Mouse (Mus musculus): ENCODE data around the gene Rreb1. TPM values are rescaled to one million over a fixed set of nuclear protein-coding genes. Genes with fewer than 3 reads are reported as not detected.

Gene Rreb1
- polyA plus RNA-seq, 1 experiment from 2014 or later = 2.8 TPM

DNA sequence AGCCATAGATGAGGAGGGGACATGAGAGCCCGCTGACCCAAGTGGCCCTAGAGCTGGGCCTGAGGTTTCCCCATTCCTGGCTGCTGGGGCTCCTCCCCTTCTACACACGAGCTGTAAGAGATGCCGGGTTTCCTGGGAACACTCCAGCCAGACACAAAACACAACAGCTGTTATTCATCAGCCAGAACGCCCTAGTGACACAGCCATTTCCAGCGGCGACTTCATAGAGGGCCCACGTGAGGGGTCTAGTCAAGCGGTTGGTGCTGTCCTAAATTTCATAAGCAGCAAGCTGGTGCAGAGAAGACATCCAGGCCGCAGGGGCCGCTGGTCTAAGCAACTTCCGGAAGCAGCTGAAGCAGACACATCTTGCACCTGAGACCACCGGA, 188.8 kb downstream of the Rreb1 start:
- WGBS = 30% methylated on average over 12 of the region's 12 CpGs
- peak overlapping the region; percentile 13 for H3K4me2 ChIP-seq

DNA sequence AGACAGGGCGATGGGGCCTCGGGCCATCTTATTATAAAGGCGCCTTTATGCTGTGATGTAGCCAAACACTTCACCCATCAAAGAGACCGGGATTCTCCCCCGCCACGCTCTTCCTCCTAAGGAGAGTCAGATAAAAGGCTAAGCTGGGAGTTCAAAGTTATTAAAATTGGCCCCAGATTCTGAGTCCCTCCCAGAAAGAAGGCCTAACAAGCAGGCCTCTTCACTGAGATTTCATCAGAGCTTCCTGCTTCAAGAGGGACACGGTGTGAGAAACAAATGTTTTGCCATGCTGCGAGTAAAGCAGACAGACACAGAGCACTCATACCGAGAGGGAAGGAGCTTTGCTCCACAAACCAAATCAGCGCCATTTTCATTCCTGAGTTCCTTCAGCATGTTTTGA, 189.4 kb downstream of the Rreb1 start:
- WGBS = 56% methylated on average over 10 of the region's 10 CpGs
- H3K27me3 ChIP-seq = no peaks in the 10 kb centered on the region
- peaks cover 14% of the 10 kb centered on the region for H3K4me1 ChIP-seq (replicated peaks)
- no peaks in the 10 kb centered on the region for H3K36me3 ChIP-seq
- H3K9me3 ChIP-seq = no peaks in the 10 kb centered on the region
- no peak overlapping the region for H3K27ac ChIP-seq (replicated peaks)
- no peak overlapping the region for H3K4me3 ChIP-seq
- peak overlapping the region; percentile 13 for H3K4me2 ChIP-seq
- no peak for ATAC-seq (ENCODE audit: low FRiP score, low read depth)
- H3K9ac ChIP-seq = no peak overlapping the region

More for the DNA sequence above, 188.8 kb downstream of the Rreb1 start:
- no peaks in the 10 kb centered on the region for H3K9me3 ChIP-seq
- H3K9ac ChIP-seq = no peak overlapping the region
- no peak overlapping the region for H3K27ac ChIP-seq (replicated peaks)
- no peaks in the 10 kb centered on the region for H3K27me3 ChIP-seq
- no peak for ATAC-seq (ENCODE audit: low FRiP score, low read depth)
- no peak overlapping the region for H3K4me3 ChIP-seq
- peaks cover 14% of the 10 kb centered on the region for H3K4me1 ChIP-seq (replicated peaks)
- H3K36me3 ChIP-seq = no peaks in the 10 kb centered on the region

DNA sequence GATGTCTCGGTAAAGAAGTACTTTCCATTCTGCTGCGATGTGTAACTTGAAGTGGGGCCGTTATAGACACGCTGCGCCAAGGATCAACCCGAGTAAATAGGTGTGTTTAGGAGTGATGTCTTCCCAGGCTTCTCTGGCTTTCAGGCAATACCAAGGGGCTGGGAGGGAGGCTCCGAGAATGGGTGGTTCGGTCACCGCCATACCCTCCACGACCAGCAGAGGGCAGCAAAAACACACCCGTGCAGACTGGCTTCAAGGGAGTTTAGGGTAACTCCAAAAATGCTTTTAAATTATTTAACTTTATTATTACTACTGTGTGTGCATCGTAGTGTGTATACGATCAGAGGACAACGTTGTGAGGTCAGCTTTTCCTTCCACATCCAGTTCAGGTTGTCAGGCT, 191.1 kb downstream of the Rreb1 start:
- no peak overlapping the region for H3K27ac ChIP-seq (replicated peaks)
- ATAC-seq (ENCODE audit: low FRiP score, low read depth) = 0 out of 2 replicates have a peak, but pooled peaks have one; percentile 37
- H3K9me3 ChIP-seq = no peaks in the 10 kb centered on the region
- no peaks in the 10 kb centered on the region for H3K36me3 ChIP-seq
- 10% methylated on average over 14 of the region's 14 CpGs for WGBS
- H3K27me3 ChIP-seq = no peaks in the 10 kb centered on the region
- peak overlapping the region; percentile 37; the same call in 1 of the 2 replicates for H3K4me2 ChIP-seq
- H3K9ac ChIP-seq = no peak overlapping the region
- peak overlapping the region; percentile 8; the same call in 1 of the 2 replicates for H3K4me3 ChIP-seq
- H3K4me1 ChIP-seq (replicated peaks) = peaks cover 14% of the 10 kb centered on the region

DNA sequence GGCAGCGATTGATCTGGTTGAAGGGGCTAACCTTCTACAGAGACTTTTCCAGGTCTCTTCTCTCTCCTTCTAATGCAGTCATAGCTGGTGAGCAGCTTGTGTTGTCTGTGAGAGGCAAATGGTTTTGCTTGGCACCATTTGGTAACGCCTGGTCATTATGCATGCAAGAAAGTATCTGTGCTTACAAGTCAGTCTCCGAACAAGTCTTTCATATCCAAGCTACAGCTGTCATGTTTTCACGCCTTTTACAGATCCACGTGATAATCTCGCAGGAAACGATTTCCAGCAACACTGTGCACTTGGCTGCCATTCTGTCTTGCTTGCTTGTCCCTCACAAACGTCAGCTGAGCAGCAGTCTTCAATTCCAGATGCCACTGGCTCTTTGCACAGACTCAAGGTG, 191.8 kb downstream of the Rreb1 start:
- WGBS = 56% methylated on average over 8 of the region's 8 CpGs
- no peaks in the 10 kb centered on the region for H3K9me3 ChIP-seq
- H3K4me1 ChIP-seq (replicated peaks) = peaks cover 14% of the 10 kb centered on the region
- no peaks in the 10 kb centered on the region for H3K36me3 ChIP-seq
- H3K27ac ChIP-seq (replicated peaks) = no peak overlapping the region
- no peak overlapping the region for H3K4me2 ChIP-seq
- H3K9ac ChIP-seq = no peak overlapping the region
- H3K4me3 ChIP-seq = no peak overlapping the region
- no peak for ATAC-seq (ENCODE audit: low FRiP score, low read depth)
- no peaks in the 10 kb centered on the region for H3K27me3 ChIP-seq

DNA sequence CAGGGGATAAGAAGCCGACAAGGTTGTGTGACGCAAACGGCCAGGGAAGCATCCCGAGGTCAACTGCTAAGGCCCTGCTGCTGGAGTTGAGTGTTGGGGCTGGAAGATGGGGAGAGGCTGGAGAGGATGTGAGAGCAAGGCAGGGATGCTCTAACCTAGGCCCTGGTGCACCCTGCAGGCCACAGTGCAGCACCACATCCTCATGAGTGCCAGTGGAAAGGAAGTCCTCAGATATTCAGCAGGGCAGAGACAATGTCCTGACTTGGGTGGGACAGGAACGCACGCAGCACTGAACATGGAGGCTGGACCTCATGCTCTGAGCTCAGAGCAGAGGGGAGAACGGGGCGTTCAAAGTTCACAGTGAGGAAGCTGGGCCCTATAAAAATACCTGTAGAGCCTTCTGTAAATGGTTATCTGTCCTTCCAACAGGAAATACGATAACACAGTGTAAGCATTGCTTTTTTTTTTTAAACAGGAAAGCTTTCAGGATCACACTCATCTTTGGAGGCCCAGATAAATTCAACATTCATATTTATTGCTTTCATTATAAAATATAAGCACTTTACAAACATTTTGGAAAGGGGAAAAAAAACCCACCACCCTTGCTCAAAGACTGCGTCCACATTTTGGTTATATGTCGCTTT, 192.8 kb downstream of the Rreb1 start:
- H3K4me1 ChIP-seq (replicated peaks) = peaks cover 14% of the 10 kb centered on the region
- no peak for ATAC-seq (ENCODE audit: low FRiP score, low read depth)
- no peak overlapping the region for H3K4me3 ChIP-seq
- no peaks in the 10 kb centered on the region for H3K9me3 ChIP-seq
- H3K27ac ChIP-seq (replicated peaks) = no peak overlapping the region
- H3K4me2 ChIP-seq = no peak overlapping the region
- H3K27me3 ChIP-seq = no peaks in the 10 kb centered on the region
- WGBS = 88% methylated on average over 11 of the region's 11 CpGs
- no peak overlapping the region for H3K9ac ChIP-seq
- no peaks in the 10 kb centered on the region for H3K36me3 ChIP-seq

DNA sequence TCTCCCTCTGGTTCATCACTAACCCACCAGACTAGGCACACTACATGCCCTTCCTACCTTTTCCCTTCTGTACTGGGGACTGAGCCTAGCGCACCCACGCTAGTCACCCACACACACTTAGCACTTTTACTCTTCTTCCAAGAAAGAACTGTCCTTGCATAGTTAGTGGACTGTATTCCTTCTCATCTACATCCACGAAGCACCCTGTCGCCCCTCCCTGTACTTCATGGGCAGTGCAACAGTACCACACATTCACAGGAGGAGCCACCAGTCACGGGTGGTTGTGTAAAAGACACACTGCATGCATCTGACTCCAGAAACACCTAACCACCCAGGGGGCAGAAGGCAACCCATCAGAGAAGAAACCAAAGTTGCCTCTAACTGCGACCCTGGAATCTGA, 195.8 kb downstream of the Rreb1 start:
- ATAC-seq (ENCODE audit: low FRiP score, low read depth) = no peak
- Histone ChIP-seq H3K27me3 (no peaks in the 10 kb centered on the region), H3K9me3 (no peaks in the 10 kb centered on the region), H3K4me3 (no peak overlapping the region), H3K9ac (no peak overlapping the region), H3K4me1 (replicated peaks) (peaks cover 3% of the 10 kb centered on the region; the same call in 1 of the 2 replicates), H3K36me3 (peaks cover 22% of the 10 kb centered on the region), H3K27ac (replicated peaks) (no peak overlapping the region), H3K4me2 (no peak overlapping the region)
- 90% methylated on average over 6 of the region's 6 CpGs for WGBS

DNA sequence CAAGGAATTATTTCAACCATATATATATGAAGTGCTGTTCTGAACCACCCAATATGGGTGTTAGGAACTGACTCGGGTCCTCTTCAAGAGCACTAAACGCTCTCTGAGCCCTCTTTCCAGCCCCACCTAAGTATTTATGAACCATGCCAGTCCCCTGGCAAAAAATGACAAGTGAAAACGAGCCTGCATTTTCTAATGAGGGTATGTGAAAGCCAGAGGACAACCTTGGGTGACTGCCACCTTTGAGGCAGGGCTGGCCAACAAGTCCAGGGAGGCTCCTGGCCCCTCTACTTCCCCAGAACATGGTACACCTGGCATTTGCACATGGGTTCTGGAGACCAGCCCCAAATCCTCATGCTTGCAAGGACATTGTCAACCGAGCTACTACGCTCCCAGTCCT, 196.5 kb downstream of the Rreb1 start:
- ATAC-seq (ENCODE audit: low FRiP score, low read depth) = no peak
- 91% methylated on average over 5 of the region's 5 CpGs for WGBS
- Histone ChIP-seq H3K9me3 (no peaks in the 10 kb centered on the region), H3K4me2 (no peak overlapping the region), H3K27ac (replicated peaks) (no peak overlapping the region), H3K9ac (no peak overlapping the region), H3K36me3 (peaks cover 24% of the 10 kb centered on the region), H3K4me1 (replicated peaks) (no peaks in the 10 kb centered on the region), H3K27me3 (no peaks in the 10 kb centered on the region), H3K4me3 (no peak overlapping the region)

DNA sequence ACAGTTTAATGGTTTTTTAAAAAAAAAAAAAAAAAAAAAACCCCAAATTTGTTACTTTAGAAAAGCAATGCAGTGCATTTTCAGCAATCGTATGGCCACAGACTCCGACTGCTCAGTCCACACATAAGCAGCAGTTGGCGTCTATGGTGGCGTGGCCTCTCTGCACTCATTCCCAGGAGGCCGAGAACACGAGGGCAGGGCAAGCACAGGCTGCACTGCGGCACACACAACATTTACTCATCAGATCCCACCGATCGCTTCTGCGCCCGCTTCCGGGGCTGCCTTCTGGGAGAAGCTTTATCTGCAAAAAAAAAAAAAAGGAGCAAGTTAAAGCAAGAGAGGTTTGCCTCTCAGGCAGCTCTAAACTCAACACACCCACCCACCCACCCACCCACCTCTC, 201.3 kb downstream of the Rreb1 start:
- no peak for ATAC-seq (ENCODE audit: low FRiP score, low read depth)
- no peak overlapping the region for H3K9ac ChIP-seq
- no peak overlapping the region for H3K4me3 ChIP-seq
- H3K27ac ChIP-seq (replicated peaks) = no peak overlapping the region
- peaks cover 64% of the 10 kb centered on the region for H3K36me3 ChIP-seq
- H3K27me3 ChIP-seq = no peaks in the 10 kb centered on the region
- H3K9me3 ChIP-seq = no peaks in the 10 kb centered on the region
- H3K4me1 ChIP-seq (replicated peaks) = no peaks in the 10 kb centered on the region
- WGBS = 92% methylated on average over 12 of the region's 12 CpGs
- H3K4me2 ChIP-seq = no peak overlapping the region

DNA sequence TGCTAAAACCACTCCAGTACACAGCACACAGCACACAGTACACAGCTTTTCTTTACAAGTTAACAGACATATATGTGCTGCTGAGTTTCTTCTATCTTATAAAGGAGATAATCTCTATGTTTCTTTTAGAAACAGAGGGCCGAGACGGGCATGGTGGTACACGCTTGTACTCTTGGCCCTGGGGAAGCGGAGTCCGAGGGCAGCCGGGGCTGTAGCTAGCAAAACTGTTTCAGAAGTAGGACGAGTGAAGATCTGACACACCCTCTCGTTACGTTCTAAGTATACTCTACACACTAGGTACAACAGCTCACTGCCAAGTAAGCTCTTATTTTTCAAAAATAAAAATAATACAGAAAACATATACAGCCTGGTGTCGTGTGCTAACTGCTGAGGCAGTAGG, 202.1 kb downstream of the Rreb1 start:
- H3K36me3 ChIP-seq = peaks cover 69% of the 10 kb centered on the region

DNA sequence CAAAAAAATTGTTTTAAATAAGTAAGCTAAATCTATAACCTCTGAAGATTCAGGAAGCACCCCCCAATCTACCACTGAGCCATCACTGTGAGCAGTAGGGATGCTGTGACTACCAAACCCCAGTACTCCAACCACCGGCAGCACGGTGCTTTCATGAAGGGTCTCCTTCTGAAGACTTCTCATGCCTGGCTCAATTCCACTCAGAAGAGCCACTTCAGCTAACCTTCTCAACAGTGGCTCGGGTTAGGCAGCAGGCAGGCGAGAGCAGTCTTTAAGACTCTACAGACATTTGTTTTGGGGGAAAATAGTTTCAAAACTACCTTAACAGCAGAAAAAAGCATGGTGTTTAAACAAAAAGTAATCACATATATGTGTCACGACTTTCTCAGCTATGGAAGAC, 202.9 kb downstream of the Rreb1 start:
- Histone ChIP-seq H3K4me3 (no peak overlapping the region), H3K27me3 (no peaks in the 10 kb centered on the region), H3K27ac (replicated peaks) (no peak overlapping the region), H3K4me1 (replicated peaks) (no peaks in the 10 kb centered on the region), H3K9ac (no peak overlapping the region), H3K9me3 (no peaks in the 10 kb centered on the region), H3K36me3 (peaks cover 74% of the 10 kb centered on the region), H3K4me2 (no peak overlapping the region)
- WGBS = 93% methylated on average over 5 of the region's 5 CpGs
- no peak for ATAC-seq (ENCODE audit: low FRiP score, low read depth)

More for the DNA sequence above, 202.1 kb downstream of the Rreb1 start:
- no peak overlapping the region for H3K4me2 ChIP-seq
- no peak overlapping the region for H3K27ac ChIP-seq (replicated peaks)
- H3K27me3 ChIP-seq = no peaks in the 10 kb centered on the region
- H3K9ac ChIP-seq = no peak overlapping the region
- WGBS = 95% methylated on average over 10 of the region's 10 CpGs
- ATAC-seq (ENCODE audit: low FRiP score, low read depth) = no peak
- H3K9me3 ChIP-seq = no peaks in the 10 kb centered on the region
- H3K4me1 ChIP-seq (replicated peaks) = no peaks in the 10 kb centered on the region
- no peak overlapping the region for H3K4me3 ChIP-seq

DNA sequence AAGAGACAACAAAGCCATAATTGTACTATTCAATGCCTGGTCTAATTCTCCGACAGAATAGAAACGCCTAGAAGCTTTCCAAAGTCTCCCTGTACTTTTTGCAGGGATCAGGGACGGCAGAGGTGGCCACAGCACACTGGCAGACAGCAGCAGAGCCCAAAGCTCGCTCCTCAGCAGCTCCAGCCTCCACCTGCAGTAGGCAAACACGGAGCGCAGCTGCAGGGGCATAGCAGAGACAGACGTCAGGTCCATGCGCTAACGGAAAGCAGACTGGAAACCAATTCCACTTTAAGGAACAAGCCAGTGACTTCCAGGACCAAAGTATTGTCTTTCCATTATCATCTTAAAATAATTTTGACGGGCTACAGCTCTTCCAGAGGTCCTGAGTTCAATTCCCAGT, 208.0 kb downstream of the Rreb1 start:
- 84% methylated on average over 10 of the region's 10 CpGs for WGBS
- Histone ChIP-seq H3K4me1 (replicated peaks) (no peaks in the 10 kb centered on the region), H3K4me3 (no peak overlapping the region)

DNA sequence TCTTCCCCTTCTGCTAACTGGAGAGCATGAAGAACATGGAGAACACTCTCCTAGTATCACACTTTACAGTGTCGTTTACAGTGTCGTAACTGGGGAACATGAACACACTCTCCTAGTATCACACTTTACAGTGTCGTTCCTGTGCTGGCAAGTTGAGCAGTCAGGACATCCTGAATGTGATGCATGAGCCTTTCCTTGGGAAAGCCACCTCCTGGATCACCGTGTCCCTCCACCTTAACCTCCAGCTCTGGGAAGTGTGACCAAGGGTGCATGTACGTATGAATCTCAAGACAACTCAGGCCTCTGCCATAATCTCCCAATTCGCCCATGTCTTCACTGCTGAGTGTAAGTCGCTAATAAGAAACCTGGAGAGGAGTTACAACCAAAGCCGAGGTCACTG, 211.5 kb downstream of the Rreb1 start:
- H3K27ac ChIP-seq (replicated peaks) = no peak overlapping the region
- H3K4me3 ChIP-seq = no peak overlapping the region
- H3K9me3 ChIP-seq = no peaks in the 10 kb centered on the region
- no peak overlapping the region for H3K9ac ChIP-seq
- WGBS = 95% methylated on average over 8 of the region's 8 CpGs
- H3K4me2 ChIP-seq = no peak overlapping the region
- no peaks in the 10 kb centered on the region for H3K27me3 ChIP-seq
- ATAC-seq (ENCODE audit: low FRiP score, low read depth) = no peak
- H3K4me1 ChIP-seq (replicated peaks) = peaks cover 15% of the 10 kb centered on the region
- peaks cover 59% of the 10 kb centered on the region for H3K36me3 ChIP-seq

More for the DNA sequence above, 208.0 kb downstream of the Rreb1 start:
- no peaks in the 10 kb centered on the region for H3K9me3 ChIP-seq
- ATAC-seq (ENCODE audit: low FRiP score, low read depth) = no peak
- no peak overlapping the region for H3K9ac ChIP-seq
- H3K4me2 ChIP-seq = no peak overlapping the region
- no peak overlapping the region for H3K27ac ChIP-seq (replicated peaks)
- H3K27me3 ChIP-seq = no peaks in the 10 kb centered on the region
- peaks cover 86% of the 10 kb centered on the region for H3K36me3 ChIP-seq
